Mouse (Mus musculus) urinary bladder, postnatal 25 days (tissue): Measurements from ENCODE around the gene Mcts1.

Source experiments
- DNase-seq: peaks from one replicate; pipeline ENCODE4 v3.0.0; 2022; ENCODE audit warnings: low spot score

Mcts1 gene

GRCm38 (mm10) chrX:38600177-38600994 lies at the start of gene Mcts1:
TSS of gene Mcts1 (plus strand) at chrX:38600578.
- DNase-seq, result peak; percentile 35

GRCm38 (mm10) chrX:38553255-38553654 lies 47.1 kb upstream of the Mcts1 start:
- DNase-seq, result no peak

GRCm38 (mm10) chrX:38563941-38564541 lies 36.3 kb upstream of the Mcts1 start:
- DNase-seq, result peak; percentile 5

- DNase-seq, result peak; percentile 72
Observed at GRCm38 (mm10) chrX:38564542-38565175, 35.7 kb upstream of the Mcts1 start.

GRCm38 (mm10) chrX:38565176-38565542 lies 35.2 kb upstream of the Mcts1 start:
- DNase-seq, result no peak

- no peak for DNase-seq
Observed at GRCm38 (mm10) chrX:38566521-38567205, 33.7 kb upstream of the Mcts1 start.

- no peak for DNase-seq
Observed at GRCm38 (mm10) chrX:38576078-38576477, 24.3 kb upstream of the Mcts1 start, which contains the start of gene Cul4b. TSS of gene Cul4b (minus strand) at chrX:38576196.

GRCm38 (mm10) chrX:38581140-38581539 lies 19.2 kb upstream of the Mcts1 start:
- no peak for DNase-seq

- DNase-seq, result no peak
Observed at GRCm38 (mm10) chrX:38583261-38583660, 17.1 kb upstream of the Mcts1 start.

GRCm38 (mm10) chrX:38589827-38590226 lies 10.6 kb upstream of the Mcts1 start:
- DNase-seq, result no peak

GRCm38 (mm10) chrX:38591749-38592148 lies 8.6 kb upstream of the Mcts1 start:
- no peak for DNase-seq

- DNase-seq, result no peak
Observed at GRCm38 (mm10) chrX:38593180-38593889, 7.0 kb upstream of the Mcts1 start.

GRCm38 (mm10) chrX:38600995-38601369 lies 604 bp downstream of the Mcts1 start:
- DNase-seq, result no peak

GRCm38 (mm10) chrX:38634801-38635637 lies 34.6 kb downstream of the Mcts1 start, which contains the start of gene C1galt1c1:
TSS of gene C1galt1c1 (minus strand) at chrX:38635087.
- peak; percentile 68 for DNase-seq

- DNase-seq, result no peak
Observed at GRCm38 (mm10) chrX:38635638-38635931, 35.2 kb downstream of the Mcts1 start.

- DNase-seq, result no peak
Observed at GRCm38 (mm10) chrX:38641435-38641834, 41.1 kb downstream of the Mcts1 start.

- DNase-seq, result no peak
Observed at GRCm38 (mm10) chrX:38642183-38642582, 41.8 kb downstream of the Mcts1 start.

GRCm38 (mm10) chrX:38650404-38651039 lies 50.1 kb downstream of the Mcts1 start:
- DNase-seq, result no peak

- DNase-seq, result no peak
Observed at GRCm38 (mm10) chrX:38651167-38651566, 50.8 kb downstream of the Mcts1 start.

- DNase-seq, result no peak
Observed at GRCm38 (mm10) chrX:38653181-38653580, 52.8 kb downstream of the Mcts1 start.

GRCm38 (mm10) chrX:38654681-38655080 lies 54.3 kb downstream of the Mcts1 start:
- no peak for DNase-seq
